Mouse (Mus musculus) E14TG2a.4 (cell line): Measurements from ENCODE around the gene Clock.

Experiments used
- CTCF ChIP-seq: conservative IDR thresholded peaks from 2 replicates; pipeline ENCODE4 v1.5.1; 2014; ENCODE audit warnings: low read length
- NANOG ChIP-seq: IDR thresholded peaks from 2 replicates; pipeline ENCODE4 v1.6.1; 2014; ENCODE audit warnings: borderline replicate concordance, low read length, mixed read lengths
- POU5F1 ChIP-seq: IDR thresholded peaks from 2 replicates; pipeline ENCODE4 v1.6.1; 2014; ENCODE audit warnings: low read length, borderline replicate concordance

GRCm38 (mm10) chr5:76162926-76163325 is 141.7 kb downstream of the Clock start:
- TF ChIP-seq CTCF: no peak
- no peak for TF ChIP-seq POU5F1
- no peak for TF ChIP-seq NANOG
